Mouse (Mus musculus) megakaryocyte, adult 5-6 weeks (primary cell): ENCODE results near the gene Tm9sf4. TPM values are rescaled to one million over a fixed set of nuclear protein-coding genes. Genes with fewer than 3 reads are reported as not detected.

Source experiments
- ATAC-seq: 2 replicates; pipeline ENCODE4 v1.8.0; 2016; ENCODE audit warnings: mild to moderate bottlenecking, inconsistent platforms; ENCODE audit not compliant: poor library complexity, severe bottlenecking
- total RNA-seq, 2 experiments: library from RNA; stranded (forward) in 1 of 2; stranded (reverse) in 1 of 2; fragments of 153-499, 151-499 nt in 1 of 2; fragments of 221-1000, 200-1000 nt in 1 of 2; gene quantifications; 2 replicates each; pipeline versions ENCODE4 v1.2.3 to v1.2.4; 2015 to 2017

The Tm9sf4 gene
- total RNA-seq, 2 experiments from 2014 or later, result 56.9 to 85.5 TPM

DNA sequence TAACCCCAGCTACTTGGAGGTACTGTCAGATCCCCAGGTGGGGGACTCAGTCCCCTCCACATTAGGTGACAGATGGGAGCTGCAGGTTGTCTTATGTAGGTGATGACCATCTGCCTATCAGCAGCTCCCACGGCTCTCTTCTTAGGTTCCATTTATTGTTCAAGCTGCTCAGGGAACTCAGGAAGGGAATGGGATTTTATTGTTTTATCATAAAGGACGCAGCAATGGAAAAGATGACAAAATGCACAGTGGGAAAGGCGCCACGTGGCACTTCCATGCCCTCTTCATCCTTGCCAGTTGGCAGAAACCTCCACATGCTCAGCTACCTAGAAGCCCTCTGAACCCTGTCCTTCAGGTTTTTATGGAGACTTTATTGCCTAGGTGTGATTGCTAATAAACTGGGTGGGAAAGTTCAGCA, 8.1 kb upstream of the Tm9sf4 start:
- ATAC-seq, result no peak

DNA sequence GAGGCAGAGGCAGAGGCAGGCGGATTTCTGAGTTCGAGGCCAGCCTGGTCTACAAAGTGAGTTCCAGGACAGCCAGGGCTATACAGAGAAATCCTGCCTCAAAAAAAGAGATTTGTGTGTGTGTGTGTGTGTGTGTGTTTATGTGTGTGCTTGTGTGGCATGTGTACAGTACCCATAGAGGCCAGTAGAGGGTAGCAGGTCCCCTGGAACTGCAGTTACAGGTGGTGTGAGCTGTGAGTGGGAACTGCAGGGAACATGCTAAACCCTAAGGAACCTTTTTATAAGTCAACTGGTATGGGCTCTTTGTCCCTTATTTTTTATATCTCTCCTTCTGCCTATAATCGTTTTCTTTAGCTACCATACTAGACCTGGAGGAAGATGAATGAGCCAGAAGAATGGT, 3.8 kb upstream of the Tm9sf4 start:
- ATAC-seq, result no peak

DNA sequence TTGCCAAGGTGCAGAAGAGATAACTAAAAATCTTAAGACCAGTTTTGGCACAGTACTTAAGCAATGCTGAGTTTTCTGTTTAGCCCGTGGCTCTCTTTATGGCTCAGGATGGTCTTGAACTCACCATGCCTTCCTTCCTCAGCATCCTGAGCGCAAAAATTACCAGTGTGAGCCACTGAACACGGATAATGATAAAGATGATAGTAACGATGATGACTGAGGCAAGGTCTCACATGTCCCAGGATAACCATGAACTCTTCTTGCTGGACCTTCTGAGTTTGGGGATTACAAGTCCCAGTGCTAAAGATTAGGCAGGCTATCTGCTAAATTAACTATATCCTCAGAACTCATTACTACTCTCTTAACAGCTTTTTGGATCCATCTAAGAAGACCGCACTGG, 970 bp upstream of the Tm9sf4 start:
- no peak for ATAC-seq

DNA sequence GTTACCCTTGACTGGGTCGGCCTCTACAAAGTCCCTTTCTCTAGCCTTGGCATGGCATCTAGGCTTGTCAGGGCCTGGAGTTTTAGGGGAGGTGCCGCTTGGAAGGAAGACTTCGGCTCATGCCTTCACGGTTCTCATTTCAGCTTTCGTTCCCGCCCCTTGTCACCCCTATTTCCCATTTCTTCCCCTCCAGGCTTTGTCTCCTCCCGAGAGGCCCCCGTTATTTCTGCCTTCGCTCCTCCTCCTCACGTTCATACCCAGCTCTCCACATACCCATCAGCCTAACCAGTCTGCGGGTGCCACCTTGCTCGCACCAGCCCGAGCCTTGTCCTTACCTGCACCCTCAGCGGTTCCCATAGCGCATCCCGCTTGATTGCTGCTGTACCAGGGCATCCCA, 579 bp downstream of the Tm9sf4 start:
- peak; percentile 53 for ATAC-seq

DNA sequence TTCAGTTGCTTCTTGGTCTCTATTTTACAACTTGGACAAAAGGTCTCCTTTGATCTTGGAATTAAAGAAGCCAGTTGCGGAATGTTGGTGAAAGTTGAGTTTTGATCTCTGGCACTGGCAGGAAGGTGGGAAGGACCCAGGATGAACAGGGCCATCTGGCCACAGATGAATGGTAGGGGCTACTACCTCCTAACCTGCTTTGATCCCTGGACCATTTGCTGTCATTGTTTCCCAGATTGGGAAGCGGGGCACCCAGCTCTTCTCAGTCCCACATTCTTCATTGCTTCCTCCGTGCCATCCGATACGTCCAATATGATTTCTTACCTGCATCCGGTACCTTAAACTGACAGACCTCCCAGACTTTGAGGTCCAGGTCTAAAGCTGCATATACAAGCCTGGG, 6.0 kb downstream of the Tm9sf4 start:
- ATAC-seq, result no peak

DNA sequence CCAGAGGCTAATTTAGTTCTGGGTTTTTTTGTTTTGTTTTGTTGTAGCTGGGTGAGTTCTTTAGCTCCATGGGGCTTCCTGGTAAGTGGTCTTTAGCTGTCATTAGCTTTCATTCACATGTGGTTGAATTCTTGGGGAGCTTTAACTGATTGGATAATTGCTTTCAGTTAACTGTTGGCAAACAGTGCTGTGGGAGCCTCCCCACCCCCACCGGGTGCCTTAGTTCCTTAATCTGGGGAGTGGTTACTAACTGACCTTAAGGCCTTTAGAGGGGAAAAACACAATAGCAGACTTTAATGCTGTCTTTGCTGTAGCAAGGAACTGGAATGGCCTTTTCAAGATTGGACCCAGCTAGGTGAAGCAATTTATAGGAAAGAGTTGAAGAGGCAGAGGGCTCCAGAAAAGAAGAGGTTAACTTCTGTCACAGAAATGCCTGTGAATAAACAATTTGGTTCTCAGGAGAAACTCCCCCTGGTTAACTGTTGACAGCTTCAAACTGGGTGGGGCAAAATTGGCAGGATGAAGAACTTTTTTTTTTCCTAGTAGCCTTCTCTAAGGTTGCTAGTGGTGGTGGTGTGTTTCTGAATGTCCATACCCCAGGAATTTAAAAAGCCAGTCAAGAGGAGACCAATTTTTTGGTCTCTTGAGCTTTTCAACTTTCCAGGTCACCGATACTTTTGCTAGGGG, 7.2 kb downstream of the Tm9sf4 start:
- peak; percentile 56 for ATAC-seq

DNA sequence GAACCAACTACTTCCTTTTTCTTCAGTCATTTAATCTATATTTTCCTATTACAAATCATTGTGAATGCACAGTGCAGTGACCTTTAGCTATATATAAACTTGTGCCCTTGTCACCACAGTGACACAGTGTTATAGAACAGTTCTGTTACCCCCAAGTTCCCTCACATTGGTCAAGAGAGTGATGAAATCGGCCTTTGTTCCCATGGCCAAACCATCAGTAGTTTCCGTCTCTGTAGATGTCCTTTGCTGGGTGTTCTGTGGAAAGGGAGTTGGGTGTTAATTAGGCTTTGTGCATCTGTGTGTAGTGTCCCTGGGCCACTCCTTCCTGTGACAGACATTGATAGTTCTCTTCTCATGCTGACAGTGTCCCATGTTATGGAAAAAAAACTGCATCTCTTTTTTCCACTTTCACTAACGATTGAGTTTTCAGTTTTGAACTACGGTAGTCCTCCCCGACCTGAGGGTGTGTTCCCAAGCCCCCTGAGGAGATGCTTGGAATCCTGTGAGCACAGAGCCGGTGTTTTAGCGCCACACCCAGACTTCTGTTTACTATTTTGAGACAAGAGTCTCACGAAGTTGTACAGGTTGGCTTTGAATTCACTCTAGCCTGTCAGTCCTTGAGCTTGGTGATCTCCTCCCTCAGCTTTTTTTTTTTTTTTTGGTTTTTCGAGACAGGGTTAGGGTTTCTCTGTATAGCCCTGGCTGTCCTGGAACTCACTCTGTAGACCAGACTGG, 9.6 kb downstream of the Tm9sf4 start:
- peak; percentile 85 for ATAC-seq

DNA sequence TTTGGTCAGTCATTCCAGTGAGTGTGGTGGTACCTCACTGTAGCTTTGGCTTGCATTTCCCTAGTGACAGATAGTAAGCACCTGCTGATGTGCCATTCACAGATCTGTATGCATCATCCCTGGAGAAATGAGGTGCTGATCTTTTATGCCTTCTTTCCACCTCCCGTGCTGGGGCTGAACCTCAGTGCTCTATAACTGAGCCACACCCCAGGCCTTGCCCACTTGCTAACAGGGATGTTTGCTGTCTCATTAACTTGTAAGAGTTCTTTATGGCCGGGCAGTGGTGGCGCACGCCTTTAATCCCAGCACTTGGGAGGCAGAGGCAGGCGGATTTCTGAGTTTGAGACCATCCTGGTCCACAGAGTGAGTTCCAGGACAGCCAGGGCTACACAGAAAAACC, 10.9 kb downstream of the Tm9sf4 start:
- no peak for ATAC-seq

DNA sequence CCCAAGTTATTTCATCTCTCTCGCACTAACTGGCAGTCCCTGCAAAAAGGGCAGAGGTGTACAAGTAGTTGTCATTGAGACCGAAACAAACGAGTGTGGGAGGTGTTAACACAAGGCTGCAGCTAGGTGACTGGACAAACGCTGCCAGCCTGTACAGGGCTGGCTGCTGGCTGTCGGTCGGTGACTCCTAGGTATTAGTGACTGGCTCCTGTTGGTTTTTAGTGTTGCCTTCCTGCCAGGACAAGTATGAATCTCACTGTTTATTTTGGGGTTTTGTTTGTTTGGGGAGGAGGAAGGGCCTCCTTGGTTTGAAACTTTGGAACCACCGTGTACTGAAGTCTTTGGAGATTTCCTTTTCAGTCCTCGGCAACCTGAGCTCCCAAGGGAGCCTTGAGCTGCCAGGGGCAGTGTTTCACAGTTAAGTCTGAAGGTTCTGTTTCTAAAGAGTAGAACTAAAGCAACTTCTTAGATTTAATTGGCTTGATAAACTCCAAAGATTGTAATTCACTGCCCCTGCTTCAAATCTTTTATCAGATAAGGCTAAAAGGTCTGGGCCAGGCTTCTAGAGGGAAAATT, 15.0 kb downstream of the Tm9sf4 start:
- no peak for ATAC-seq

DNA sequence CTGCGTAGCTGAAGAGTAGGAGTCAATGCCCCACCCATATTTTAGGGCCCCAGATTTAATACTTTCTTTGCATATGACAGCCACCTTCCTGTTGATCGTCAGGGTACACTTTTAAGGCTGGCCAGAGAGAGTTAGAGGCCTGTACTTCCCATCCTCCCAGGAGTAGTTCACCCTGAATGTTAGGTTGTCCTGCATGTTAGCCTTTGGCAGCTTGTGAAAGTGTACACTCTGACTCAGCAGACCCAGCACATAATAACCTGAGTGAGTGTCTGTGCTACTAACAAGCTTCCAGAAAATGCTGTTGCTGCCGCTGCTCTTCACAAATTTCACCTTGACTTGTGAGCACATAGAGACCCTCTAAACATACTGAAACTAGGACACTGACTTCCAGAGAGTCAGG, 16.1 kb downstream of the Tm9sf4 start:
- ATAC-seq, result no peak

DNA sequence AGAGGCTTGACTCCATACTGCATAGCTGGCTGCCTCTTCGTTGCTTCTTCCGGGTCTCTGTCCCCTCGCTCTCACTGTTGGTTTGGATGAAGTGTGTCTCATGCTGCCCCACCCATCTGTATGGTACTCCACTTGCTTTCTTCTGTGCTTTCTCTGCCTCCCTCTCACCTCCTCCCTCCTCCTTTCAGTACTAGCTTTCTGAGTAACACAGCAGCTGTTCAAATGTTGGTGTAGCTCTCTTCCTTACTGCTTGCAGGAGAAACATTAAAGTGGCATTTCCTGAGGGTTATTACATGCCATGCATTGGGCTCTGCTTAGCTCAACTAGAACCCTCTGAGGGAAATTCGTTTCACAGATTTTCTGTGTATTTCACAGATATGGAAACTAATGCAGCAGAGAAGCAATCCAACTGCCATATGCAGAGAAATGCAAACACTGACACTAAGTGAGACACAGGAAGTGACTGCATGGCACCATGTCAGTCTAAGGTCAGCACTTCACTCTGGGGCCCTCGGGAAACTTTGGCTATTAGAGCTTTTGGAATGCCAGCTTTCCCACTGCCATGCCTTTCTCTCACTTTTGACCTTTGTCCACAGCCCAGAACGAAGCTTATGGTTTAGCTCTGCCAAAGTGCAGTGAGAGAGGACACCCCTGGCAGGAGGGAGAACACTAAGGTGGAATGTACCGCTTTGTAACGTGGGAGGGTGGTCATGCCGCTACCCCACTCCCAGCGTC, 18.2 kb downstream of the Tm9sf4 start:
- ATAC-seq, result no peak

DNA sequence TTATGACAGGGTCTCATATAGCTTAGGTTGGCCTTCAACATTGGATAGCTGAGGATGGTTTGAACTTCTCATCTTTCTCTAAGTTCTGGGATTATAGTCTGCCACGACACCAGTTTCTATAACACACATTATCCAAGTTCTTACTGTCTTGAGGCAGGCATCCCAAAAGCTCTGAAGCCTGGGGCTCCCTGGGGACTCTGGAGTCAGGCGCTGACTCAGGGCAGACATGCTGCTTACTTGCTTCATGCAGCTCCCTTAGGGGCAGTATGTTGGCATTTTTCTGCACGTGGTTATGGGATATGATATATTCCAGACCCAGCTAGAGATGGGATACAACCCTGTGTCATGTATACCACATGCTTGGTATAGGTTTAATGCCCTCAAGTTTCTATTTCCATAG, 18.9 kb downstream of the Tm9sf4 start:
- no peak for ATAC-seq

DNA sequence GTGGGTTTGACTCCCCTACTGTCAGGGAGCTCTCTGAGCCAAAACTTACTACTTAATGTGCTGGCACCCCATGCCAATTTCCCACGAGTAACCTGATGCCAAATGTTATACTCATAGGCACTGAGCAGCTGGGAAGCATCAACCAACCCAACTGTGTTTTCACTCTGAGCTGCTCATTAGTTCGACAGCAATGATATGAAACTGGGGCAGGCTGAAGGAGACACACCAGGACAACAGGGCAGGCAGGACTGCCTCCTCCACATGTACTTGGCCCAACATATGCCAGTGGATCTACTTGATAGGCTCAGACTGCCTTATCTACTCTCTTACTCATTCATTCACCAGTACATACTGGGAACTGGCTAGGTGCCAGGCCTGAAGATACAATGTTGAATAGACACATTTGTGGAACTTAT, 25.1 kb downstream of the Tm9sf4 start:
- no peak for ATAC-seq

DNA sequence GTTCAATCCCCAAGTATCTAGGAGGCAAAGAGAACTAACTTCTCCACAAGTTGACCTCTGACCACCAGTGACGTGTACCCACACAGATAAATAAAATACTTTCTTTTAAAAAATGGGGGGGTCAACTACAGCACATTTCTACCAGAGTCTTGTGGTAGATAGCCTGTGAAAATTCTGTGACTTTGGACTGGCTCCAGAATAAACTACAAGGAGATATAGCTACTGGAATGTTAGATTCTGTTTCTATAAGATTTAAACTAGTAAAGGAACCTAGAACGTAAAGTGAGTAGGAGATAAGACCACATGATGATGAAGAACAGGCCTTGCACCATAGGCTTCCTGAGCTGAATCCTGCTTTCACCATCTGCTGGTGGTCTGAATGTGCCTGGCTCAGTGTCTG, 26.7 kb downstream of the Tm9sf4 start:
- ATAC-seq, result no peak

DNA sequence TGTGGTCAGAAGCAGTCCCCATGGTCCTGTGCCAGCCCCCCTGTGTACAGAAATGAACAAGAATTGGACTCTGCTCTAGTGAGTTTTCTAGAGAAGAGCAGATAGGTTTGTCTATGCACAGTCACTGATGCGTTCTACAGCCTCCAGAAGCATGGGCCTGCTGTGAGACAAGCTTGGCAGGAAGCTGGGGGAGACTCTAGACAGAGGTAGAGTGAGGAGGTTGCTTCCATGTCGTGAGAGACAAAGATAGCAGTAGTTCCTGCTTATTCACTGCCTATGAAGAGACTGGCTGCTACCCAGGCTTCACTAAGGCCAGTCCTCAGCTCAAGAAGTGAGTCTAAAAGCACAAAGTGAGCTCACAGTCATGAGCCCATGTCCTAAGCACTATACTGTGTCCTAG, 30.1 kb downstream of the Tm9sf4 start:
- no peak for ATAC-seq

DNA sequence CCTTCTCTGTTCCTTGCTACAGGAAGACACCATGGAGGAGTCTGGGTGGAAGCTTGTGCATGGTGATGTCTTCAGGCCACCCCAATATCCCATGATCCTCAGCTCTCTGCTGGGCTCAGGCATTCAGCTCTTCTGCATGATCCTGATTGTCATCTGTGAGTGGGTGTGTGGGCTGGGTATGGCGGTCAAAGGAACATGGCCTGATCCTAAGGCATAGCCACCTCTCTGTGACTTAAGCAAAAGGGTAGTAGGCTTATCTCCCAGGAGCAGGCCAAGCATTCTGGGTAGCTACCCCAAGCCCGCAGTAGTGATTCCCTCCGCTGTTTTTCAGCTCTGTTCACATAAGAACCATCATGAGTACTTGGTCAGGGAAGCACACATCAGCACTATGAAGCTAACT, 33.2 kb downstream of the Tm9sf4 start:
- ATAC-seq, result no peak

DNA sequence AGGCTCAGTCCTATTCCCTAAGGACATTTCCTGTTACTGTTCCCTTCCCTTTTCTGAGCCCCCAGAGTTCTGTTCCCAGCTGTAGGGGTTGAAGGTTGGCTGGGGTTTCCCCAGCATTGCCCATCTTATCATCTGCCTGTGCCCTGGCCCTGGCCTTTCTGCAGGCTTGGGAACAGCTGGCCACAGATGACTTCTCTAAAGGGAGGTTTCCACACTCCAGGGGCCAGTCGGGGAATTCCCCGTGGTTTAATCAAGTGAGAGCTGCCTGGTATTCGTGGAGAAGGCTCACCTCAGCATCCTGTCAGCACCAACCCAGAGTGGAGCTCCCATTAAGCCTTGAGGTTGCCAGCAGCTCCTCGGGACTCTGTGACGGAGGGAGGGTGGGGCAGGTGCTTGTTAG, 37.4 kb downstream of the Tm9sf4 start:
- peak; percentile 22; the same call in 1 of the 2 replicates for ATAC-seq

DNA sequence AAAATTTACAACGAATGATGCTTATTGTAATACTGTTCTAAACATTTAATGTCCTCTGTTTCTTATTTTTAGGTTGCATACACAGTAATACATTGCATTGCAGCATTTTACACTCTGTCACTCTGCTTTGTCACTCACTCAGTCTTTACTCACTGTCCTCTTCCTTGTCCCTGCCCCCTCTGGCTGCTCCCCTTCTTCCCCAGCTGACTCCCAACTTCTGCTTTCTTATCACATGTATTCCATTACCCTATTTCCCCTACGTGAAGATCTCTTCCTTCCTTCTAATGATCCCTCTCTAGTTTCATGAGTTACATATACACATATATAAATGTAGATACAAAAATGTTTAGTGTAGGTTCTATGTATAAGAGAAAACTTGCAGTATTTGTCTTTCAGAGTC, 38.0 kb downstream of the Tm9sf4 start:
- peak; percentile 97 for ATAC-seq

DNA sequence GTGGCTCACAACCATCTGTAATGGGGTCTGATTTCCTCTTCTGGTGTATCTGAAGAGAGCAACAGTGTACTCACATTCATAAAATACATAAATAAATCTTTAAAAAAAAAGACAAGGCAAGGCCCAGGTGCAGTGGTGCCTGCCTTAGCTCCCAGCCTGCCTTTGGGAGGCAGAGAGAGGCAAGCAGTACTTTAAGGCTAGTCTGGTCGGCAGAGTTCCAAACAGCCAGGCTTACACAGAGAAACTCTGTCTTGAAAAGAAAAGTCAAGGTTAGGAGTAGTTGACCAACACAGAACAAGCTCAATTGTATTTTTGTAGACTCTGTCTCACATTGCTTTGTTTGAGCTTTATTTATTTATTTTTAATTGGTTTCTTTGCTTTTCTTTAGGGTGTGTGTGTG, 41.7 kb downstream of the Tm9sf4 start:
- no peak for ATAC-seq

DNA sequence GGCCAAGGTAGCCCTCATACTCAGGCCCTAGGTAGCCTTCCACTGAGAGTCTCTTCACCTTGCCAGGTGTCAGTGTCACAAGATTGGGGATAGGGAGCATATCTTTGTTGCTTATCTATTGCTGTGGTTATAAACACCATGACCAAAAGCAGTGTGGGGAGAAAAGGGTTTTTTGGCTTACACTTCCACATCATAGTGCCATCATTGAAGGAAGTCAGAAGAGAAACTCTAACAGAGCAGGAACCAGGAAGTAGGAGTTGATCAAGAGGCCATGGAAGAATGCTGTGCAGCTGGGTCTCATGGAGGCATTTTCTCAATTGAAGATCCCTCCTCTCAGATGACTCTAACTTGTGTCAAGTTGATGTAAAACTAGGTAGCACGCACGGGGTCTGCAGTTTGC, 47.0 kb downstream of the Tm9sf4 start:
- 0 out of 2 replicates have a peak, but pooled peaks have one; percentile 45 for ATAC-seq

DNA sequence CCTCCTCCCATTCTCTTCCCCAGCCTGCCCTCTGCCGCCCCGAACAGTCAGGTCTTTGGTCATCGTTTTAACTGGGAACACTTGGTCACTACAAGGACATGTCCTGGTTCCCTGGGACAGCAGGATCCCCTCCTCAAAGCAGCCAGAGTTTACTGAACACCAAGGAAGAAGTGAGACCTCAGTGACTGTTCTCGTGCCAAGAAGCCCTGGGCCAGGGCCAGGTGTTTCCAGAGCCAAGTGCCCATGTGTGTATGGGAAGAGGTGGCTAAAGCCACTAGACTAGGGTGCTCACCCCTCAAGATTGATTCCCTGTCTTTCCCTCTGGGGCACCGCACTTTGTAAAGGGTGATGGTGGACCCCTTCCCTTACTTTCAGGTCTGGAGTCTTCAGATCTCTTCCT, 48.2 kb downstream of the Tm9sf4 start:
- ATAC-seq, result no peak

DNA sequence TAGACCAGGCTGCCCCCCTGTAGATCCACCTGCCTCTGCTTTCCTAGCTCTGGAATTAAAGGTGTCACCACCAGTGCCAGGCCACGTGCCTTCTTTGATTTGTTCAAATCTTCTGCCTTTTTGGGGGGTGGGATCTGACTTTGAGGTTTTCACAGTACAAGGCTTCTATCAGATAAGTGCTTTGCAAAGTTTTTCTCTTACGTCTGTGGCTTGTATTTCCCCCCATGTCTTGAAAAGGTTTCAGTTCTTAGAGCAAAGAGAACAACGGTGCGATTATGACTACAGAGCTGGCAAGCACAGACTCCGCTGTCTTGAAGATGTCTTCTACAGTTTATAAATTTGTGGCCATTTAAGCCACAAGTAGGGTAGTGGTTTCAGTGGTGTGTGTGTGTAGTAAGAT, 50.3 kb downstream of the Tm9sf4 start:
- ATAC-seq, result no peak
